Mouse (Mus musculus) heart, postnatal 10 days (tissue): ENCODE results near the gene Pacsin2. TPM values are rescaled to one million over a fixed set of nuclear protein-coding genes. Genes with fewer than 3 reads are reported as not detected.

ENCODE experiments used
- DNase-seq, 2 experiments: peaks; one replicate each; pipeline ENCODE4 v3.0.0; 2021
- intact Hi-C: fragments of 180-260 bp; cut with DNase I; formaldehyde crosslinking; loops from one replicate; pipeline ENCODE4 v1.15.1; 2025
- total RNA-seq, 2 experiments: library from RNA; stranded (reverse); gene quantifications; 2 replicates each; pipeline ENCODE4 v1.2.3; 2021

Gene Pacsin2
- total RNA-seq, 2 experiments from 2014 or later: 162 to 168 TPM

GRCm38 (mm10) chr15:83453879-83454278 lies 10.5 kb downstream of the Pacsin2 start:
- intact Hi-C loops: no loop called here
- DNase-seq: peak; percentile 65 to 75

GRCm38 (mm10) chr15:83452219-83452760 lies 12.1 kb downstream of the Pacsin2 start:
- intact Hi-C loops: no loop called here
- no peak for DNase-seq

GRCm38 (mm10) chr15:83451621-83452210 lies 12.7 kb downstream of the Pacsin2 start:
- peak; percentile 65 for DNase-seq
- intact Hi-C loops: no loop called here

GRCm38 (mm10) chr15:83450007-83450406 lies 14.4 kb downstream of the Pacsin2 start:
- DNase-seq: no peak
- intact Hi-C loops: no loop called here

GRCm38 (mm10) chr15:83448646-83449045 lies 15.8 kb downstream of the Pacsin2 start:
- intact Hi-C loops: no loop called here
- peak in 1 of 2 experiments; percentile 58 for DNase-seq

GRCm38 (mm10) chr15:83447791-83448544 lies 16.4 kb downstream of the Pacsin2 start:
- DNase-seq: peak in 1 of 2 experiments; percentile 52
- intact Hi-C loops: no loop called here

- no peak for DNase-seq
- intact Hi-C loops: no loop called here
Observed at GRCm38 (mm10) chr15:83445908-83446307, 18.5 kb downstream of the Pacsin2 start.

GRCm38 (mm10) chr15:83445383-83445782 lies 19.0 kb downstream of the Pacsin2 start:
- intact Hi-C loops: no loop called here
- DNase-seq: no peak

- DNase-seq: no peak
- intact Hi-C loops: no loop called here
Observed at GRCm38 (mm10) chr15:83444425-83444824, 20.0 kb downstream of the Pacsin2 start.

GRCm38 (mm10) chr15:83442495-83443037 lies 21.8 kb downstream of the Pacsin2 start:
- intact Hi-C loops: no loop called here
- DNase-seq: no peak

GRCm38 (mm10) chr15:83440726-83441125 lies 23.7 kb downstream of the Pacsin2 start:
- DNase-seq: no peak
- intact Hi-C loops: no loop called here

GRCm38 (mm10) chr15:83436541-83436940 lies 27.9 kb downstream of the Pacsin2 start:
- no peak for DNase-seq
- intact Hi-C loops: no loop called here

- DNase-seq: no peak
Observed at GRCm38 (mm10) chr15:83435324-83436090, 28.9 kb downstream of the Pacsin2 start.

GRCm38 (mm10) chr15:83434692-83435091 lies 29.7 kb downstream of the Pacsin2 start:
- DNase-seq: no peak
- intact Hi-C loops: no loop called here

More at GRCm38 (mm10) chr15:83435324-83436090, 28.9 kb downstream of the Pacsin2 start:
- intact Hi-C loops: no loop called here

- intact Hi-C loops: loop anchor here (2.0 kb wide), 1 partner anchor 31 kb away; the partner anchor contains the start of gene Pacsin2
- DNase-seq: no peak
Observed at GRCm38 (mm10) chr15:83433344-83433743, 31.1 kb downstream of the Pacsin2 start.

GRCm38 (mm10) chr15:83432231-83433031 lies 32.0 kb downstream of the Pacsin2 start:
- intact Hi-C loops: loop anchor here (2.0 kb wide), 1 partner anchor 32 kb away; the partner anchor contains the start of gene Pacsin2
- DNase-seq: peak; percentile 80

- DNase-seq: peak in 1 of 2 experiments; percentile 31
- intact Hi-C loops: no loop called here
Observed at GRCm38 (mm10) chr15:83430986-83431763, 33.2 kb downstream of the Pacsin2 start.

- intact Hi-C loops: no loop called here
- no peak for DNase-seq
Observed at GRCm38 (mm10) chr15:83430419-83430818, 34.0 kb downstream of the Pacsin2 start.

GRCm38 (mm10) chr15:83428586-83428985 lies 35.8 kb downstream of the Pacsin2 start:
- intact Hi-C loops: no loop called here
- no peak for DNase-seq
